Mouse (Mus musculus) adrenal gland, adult (tissue): ENCODE measurements around the gene Obsl1.
A peak's percentile ranks its signal among the peaks of the same experiment; 100 is the strongest.

ENCODE experiments used
- DNase-seq, 2 experiments: peaks; one replicate each; pipeline ENCODE4 v3.0.0; 2022 to 2023; ENCODE audit warnings: low spot score in 1 of 2; ENCODE audit not compliant: inconsistent age in 2 of 2

Gene Obsl1

DNA sequence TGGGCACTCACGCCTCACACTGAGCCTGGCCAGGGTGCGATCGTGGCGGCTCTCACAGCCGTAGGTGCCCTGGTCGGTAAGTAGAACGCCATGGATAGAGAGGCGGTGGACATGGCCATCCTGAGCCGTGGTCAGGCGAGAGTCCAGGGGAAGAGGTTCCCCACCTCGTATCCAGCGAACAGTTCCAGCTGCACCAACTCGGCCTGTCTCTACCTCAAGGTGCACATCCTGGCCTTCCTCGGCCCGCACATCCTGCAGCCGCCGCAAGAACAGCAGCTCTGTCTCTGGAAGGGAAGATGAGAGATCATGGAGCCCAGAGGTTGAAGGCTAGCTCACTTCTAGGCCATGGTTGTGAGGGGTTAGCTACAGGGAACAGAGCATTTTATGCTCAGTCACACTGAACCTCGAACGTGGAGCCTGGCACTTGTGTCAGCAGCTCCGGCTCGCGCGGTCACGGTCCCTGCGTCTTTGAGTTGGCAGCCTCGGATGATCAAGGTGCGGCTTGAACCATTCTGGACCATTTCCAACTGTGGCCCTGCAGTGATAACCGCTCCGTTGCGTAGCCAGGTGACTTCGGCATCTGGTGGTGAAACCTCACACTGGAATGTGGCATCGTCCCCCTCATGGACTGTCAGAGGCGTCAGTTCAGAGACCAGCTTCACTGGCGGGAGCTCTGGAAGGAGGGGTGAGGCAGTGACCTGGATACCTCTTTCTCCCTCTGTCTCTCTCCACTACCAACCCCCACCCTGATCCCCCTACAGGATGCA, 15.3 kb downstream of the Obsl1 start:
- no peak for DNase-seq

DNA sequence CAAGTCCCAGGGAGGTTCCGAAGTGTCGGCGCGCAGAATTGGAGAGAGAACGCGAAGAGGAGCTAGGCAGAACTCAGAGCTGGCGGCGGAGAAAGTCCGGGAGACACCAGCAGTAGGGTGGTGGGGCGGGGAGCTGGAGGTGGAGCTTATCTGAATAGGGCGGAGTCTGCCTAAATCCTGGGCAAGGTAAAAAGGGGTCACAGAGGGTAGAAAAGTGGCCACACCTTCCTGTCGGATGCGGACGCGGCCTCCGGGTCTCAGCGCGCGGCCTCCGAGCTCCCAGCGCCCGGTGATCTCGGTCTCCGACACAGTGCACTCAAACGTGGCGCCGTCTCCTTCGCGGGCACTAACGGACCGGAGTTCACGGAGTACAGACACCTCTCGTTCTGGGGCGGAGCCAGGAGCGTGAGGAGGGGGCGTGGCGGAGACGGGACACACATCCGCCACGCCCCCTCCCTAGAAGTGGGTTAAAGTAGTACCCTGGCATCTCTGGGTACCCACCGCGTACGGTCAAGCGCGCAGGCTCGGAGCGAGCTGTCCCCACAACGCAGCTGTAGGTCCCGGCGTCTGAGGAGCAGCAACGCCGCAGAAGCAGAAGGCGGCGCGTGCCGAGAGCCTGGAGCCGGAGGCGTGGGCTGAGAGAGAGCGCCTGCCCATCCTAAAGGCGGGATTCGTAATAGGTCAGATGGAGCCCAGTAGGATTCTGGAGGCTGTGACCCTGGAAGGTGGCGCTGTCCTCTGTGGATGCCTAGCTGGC, 18.7 kb downstream of the Obsl1 start:
- peak; percentile 89 to 98 for DNase-seq

DNA sequence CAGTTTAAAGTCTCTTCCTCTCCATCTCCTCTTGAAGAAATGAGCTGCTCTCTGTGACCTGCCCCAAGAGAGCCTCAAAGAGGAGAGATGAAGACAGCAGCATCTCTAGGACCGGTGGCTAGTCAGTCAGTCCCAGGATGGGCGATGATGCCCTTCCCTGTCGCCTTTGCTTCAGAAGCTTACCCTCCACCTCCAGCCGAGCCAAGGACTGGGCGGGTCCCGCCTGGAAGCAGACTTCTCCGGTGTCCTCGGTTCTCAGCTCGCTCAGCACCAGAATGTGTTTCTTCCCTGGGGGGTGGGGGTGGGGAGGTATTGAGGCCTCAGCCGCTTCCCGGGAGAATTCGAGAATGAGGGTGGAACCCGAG, 19.2 kb downstream of the Obsl1 start:
- DNase-seq = no peak

DNA sequence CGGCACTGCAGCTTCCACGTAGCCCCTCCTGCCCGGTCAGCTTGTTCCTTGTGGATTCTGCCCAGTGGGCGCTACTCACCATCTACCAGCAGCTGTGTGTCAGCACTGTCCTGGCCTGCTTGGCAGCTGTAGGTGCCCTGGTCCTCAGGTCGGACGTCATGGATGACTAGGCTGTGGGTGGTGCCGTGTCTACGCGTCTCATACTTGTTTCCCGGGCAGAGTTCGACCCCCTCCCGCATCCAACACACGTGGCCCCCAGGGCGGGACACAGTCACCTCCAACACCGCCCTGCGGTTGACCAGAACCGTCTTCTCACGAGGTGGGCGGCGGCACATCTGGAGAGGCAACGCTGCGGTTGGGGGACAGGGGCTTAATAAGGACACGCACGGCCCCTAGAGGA, 19.7 kb downstream of the Obsl1 start:
- DNase-seq = peak in 1 of 2 experiments; percentile 54

GRCm38 (mm10) chr1:75480735-75481134, 25.5 kb downstream of the Obsl1 start:
- no peak for DNase-seq

- peak in 1 of 2 experiments; percentile 56 for DNase-seq
Observed at GRCm38 (mm10) chr1:75480036-75480435, 26.2 kb downstream of the Obsl1 start.

DNA sequence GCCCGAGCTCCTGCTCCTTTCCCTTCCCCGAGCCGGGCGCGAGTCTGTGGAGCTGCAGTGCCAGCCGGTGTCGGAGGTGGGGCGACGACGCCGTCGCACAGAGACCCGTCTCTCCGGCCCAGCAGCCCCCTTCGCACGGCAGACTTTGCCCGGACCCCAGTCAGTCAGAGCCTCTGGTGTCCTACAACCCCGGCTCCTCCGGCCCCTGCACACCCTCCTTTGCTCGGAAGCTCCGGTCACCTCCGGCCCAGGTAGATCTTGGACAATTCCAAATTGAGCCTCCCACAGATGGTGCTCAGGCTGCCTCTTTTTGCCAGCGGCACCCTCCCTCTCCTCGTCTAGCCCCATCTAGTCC, 26.6 kb downstream of the Obsl1 start:
- no peak for DNase-seq

DNA sequence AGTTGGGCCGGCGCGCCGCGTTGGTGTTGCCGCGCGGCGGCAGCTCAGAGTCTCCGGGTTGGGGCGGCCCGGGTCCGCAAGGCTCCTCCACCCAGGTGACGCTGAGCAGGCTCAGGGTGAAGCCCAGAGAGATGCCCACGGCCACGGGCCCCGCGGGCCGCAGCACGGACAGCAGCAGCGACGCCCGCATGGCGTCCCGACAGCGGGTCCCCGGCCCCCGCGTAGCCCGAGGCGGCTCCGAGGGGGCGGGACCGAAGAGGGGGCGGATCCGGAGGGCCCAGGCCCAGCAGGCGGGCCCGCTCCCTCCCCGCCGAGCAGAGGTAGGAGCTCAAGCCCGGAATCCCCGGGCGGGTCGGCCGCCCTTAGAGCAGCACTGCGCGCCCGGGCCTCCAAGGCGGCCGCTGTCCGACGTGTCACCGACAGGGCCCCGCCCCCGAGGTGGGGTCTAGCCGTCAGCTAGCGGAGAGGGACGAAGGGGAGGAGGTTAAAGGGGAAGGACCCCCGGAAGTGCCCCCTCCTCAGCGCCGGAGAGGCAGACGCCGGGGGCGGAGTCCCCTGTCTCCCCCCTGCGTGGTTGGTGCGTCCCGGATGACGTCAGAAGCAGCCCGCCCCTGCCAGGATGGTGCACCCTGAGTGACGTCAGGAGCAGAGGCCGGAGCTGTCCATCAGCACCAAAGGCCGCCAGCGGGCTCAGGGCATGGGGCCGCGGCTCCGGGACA, 27.2 kb downstream of the Obsl1 start, which contains the start of the genes Chpf and Tmem198:
Gene Chpf (minus strand): TSS at position 392 of the 719 bp plus-strand sequence.
Gene Tmem198 (plus strand): TSS at position 617 of the 719 bp plus-strand sequence.
- DNase-seq = peak; percentile 99

- DNase-seq = no peak
Observed at GRCm38 (mm10) chr1:75478497-75478896, 27.8 kb downstream of the Obsl1 start.

- no peak for DNase-seq
Observed at GRCm38 (mm10) chr1:75477966-75478290, 28.3 kb downstream of the Obsl1 start.

DNA sequence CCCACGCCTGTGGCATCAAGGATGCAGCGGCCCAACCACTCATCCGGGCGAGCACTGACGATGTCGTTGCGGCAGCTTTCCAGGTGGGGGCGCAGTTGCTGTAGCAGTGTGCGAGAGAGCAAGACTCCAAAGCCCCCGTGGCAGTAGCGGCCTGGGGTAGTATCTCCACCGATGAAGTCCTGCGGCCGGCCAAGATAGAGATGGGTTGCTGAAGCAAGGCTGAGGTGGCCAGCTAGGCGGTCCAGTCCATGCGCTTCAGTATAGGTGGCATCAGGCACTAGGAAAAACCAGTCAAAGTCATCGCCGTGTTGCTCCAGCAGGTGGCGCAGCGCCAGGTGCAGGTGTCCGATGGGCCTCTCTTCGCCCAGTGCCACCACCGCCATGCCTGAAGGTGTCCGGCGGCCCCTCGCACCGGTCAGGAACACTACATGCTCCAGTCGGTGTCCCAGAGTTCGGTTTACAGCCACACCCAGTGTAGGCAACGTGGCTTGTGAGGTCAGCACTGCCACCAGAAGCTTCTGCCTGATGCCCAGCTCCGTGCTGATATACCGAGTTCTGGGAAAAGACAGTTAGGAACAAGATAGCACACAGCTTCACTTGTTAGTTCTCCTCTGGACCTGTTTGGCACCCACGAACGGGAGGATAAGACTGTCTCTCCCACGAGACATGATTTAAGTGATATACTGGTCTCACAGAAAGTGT, 28.8 kb downstream of the Obsl1 start:
- DNase-seq = peak; percentile 88 to 96

- DNase-seq = no peak
Observed at GRCm38 (mm10) chr1:75476441-75476840, 29.8 kb downstream of the Obsl1 start.

DNA sequence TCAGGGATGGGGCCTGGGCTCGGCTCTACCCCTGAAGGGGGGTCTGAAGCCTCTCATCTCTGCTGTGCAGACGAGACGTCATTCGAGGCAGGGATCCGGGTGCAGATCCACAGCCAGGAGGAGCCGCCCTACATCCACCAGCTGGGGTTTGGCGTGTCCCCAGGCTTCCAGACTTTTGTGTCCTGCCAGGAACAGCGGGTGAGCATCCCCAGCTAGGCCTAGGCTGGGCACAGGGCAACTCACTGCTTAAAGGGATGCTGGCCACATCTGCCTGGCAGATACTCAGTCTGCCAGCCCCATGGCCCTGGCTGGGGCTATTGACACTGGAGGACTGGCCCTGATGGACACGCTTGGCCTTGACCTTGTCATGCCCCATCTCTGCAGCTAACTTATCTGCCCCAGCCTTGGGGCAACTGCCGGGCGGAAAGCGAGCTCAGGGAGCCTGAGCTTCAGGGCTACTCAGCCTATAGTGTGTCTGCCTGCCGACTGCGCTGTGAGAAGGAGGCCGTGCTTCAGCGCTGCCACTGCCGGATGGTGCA, 36.9 kb downstream of the Obsl1 start:
- DNase-seq = peak; percentile 53 to 85

DNA sequence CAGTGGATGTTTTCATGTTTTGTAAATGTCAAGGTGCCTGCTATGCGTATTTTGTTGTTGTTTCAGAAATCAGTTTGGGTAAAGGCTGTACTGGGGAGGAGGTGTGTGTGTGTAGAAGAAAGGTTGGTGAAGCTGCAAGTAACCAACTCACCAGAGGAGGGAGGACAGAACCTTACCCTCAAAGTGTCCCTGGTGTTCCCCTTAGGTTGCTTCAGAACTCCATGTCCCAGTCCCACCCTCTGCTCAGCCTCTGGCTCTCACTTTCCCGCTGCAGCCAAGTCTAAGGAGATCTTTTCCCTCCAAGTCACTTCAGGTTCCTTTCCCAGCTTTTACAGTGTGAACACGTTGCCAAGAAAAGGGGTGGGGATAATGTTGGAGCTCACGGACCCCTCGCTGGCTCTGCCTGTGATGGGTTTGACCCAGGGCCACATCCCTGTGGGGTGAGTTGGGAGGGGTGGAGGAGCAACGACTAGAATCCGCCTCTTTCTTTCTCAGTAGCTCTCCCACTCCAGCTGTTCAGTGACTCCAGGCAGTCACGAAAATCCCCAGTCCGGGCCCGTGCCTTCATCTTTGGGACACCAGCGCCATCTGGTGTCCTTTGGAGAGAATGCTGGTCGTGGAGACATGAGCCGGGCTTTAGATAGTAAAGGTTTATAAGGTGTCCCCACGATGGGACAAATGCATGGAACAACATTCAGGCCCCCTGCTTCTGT, 38.9 kb downstream of the Obsl1 start:
- peak; percentile 77 to 93 for DNase-seq

DNA sequence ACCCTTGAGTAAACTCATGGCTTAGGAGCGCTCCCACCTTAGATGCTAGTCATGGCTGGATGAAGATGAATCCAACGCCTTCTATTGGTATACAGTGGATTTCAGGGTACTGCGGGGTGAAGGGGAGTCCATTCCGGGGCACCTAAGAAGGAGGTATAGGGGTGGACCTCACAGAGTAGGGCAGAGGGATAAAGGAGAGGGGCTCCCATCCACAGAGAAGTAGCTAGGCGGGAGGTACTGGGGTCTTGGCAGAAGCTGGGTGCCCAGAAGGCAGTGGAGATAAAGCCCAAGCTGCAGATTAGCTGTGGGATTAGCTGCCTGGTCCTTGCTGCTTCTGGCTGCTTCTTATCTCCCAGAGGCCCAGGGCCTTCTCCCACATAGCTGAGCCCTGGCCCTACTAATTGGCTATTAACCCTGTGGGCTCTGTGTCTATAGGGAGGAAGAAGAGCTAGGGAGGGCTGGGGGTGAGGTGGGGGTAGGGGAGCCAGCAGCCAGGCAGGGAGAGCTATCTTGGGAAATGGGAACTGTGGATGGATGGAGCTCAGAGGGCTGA, 42.5 kb downstream of the Obsl1 start:
- no peak for DNase-seq

DNA sequence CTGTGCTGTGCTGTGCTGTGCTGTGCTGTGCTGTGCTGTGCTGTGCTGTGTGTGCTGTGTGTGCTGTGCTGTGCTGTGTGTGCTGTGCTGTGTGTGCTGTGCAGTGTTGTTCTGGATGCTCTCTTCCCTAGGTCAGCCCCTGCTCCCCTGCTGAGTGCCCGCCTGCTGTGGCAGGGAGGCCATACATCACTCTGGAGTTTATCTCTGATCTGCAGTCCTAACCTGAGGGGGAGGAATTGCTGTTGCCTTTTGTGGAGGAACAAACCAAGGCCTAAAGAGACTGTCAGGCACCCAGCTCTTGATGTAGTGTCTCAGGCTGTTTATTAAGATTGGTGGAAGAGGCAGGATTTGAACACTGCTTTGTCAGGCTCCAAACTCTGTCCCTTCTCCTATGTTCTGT, 43.6 kb downstream of the Obsl1 start:
- DNase-seq = no peak

- DNase-seq = no peak
Observed at GRCm38 (mm10) chr1:75460297-75460696, 46.0 kb downstream of the Obsl1 start.

DNA sequence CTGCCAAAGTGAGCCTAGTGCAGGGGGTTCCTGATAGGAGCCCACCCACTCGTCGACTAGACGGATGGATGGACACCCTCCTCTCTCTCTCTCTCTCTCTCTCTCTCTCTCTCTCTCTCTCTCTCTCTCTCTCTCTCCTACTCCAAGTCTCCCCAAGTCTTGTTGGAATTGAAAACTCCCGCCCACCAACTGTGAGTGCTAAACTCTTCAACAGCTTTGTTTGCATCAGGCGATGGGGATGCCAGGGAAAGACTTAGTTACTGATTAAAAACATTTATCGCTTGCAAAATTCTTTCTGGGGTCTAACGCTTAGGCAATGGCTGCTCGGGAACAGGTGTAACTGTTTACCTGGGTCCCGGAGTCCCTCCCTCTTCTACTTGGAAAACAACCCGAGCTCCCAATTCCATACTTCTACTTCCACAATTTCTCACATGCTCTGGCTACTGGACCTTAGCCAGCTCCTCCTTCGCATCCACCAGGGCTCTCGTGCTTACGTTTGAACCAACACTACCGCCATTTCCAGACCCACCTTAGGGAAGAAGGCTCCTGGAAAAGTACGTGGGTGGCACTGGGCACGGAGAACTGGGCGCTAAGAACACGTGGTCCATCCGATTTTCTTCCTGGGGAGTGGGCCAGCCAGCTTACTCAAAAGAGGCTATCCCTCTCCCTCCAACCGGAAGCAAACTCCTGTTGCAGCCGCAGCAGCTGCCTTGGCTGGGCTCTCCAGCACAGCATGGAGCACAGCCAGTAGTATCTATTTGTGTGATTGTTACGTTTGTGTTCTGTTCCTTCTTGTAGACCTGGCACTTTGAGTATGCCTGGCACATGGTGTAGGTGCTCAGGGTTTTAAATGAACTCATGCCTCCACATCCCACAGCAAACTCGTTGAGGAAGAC, 47.2 kb downstream of the Obsl1 start:
- DNase-seq = no peak
